Mouse (Mus musculus): ENCODE data around the gene Tbc1d23. TPM values are rescaled to one million over a fixed set of nuclear protein-coding genes. Genes with fewer than 3 reads are reported as not detected.

Tbc1d23 gene
- total and polyA plus RNA-seq, 2 experiments from 2014 or later, result 36.9 to 66.1 TPM

DNA sequence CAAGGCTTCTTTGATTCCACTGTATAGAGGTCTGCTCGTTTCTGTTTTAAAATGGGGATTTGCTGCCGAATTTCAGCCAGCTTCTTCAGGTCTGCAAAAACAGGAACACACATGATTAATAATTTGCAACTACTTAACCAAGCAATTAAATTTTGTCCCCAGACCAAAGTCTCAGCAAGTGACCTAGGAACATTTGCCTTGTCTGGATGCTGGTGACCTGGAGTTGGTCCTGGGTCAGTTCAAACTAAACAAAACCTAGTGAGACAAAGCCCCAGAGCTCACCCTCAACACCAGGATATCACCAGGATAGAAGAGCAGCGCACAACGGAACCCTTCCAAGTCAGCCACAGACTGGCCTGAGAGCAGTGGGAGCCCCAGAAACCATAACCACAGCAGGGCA lies 74.2 kb downstream of the Tbc1d23 start:
- Histone ChIP-seq H3K27me3 (ENCODE audit: insufficient read depth, low read length) (no peaks in the 10 kb centered on the region), H3K9ac (replicated peaks; ENCODE audit: low read length, poor library complexity, severe bottlenecking) (no peak overlapping the region), H3K9me3 (ENCODE audit: low read length) (no peaks in the 10 kb centered on the region), H3K4me1 (ENCODE audit: insufficient read depth, low read length) (no peaks in the 10 kb centered on the region), H3K27ac (ENCODE audit: low read depth, low read length) (no peak overlapping the region), H3K4me3 (ENCODE audit: low read depth, low read length) (no peak overlapping the region), H3K4me2 (ENCODE audit: low read depth, low read length, poor library complexity, severe bottlenecking) (no peak overlapping the region), H3K36me3 (ENCODE audit: insufficient read depth, low read length) (peaks cover 35% of the 10 kb centered on the region)
- TF ChIP-seq CTCF (IDR thresholded peaks at IDR 0.05), result no peak
- DNase-seq (ENCODE audit: low spot score), result no peak
- WGBS, result 90% methylated on average over 4 of the region's 4 CpGs
- no peak for ATAC-seq (ENCODE audit: low FRiP score)

DNA sequence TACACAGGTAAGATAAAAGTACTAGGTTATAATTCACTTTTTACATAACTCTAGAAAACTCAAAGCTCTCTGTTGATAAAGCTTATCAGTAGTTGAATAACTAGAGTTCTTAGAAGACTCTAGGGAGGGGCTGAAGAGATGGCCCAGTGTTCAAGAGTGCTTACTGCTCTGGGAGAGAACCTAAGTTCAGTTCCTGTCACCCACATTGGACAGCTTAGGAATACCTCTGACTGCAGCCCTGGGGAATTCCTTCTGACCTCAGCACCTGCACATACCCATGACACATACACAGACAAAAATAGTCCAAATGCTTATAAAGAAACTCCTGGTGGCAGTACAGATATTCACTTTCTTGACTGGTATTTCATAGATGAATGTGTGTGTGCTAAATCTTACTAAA lies 75.4 kb downstream of the Tbc1d23 start:
- Histone ChIP-seq H3K4me2 (ENCODE audit: low read depth, low read length, poor library complexity, severe bottlenecking) (no peak overlapping the region), H3K9ac (replicated peaks; ENCODE audit: low read length, poor library complexity, severe bottlenecking) (no peak overlapping the region), H3K4me3 (ENCODE audit: low read depth, low read length) (no peak overlapping the region), H3K27me3 (ENCODE audit: insufficient read depth, low read length) (no peaks in the 10 kb centered on the region), H3K36me3 (ENCODE audit: insufficient read depth, low read length) (peaks cover 32% of the 10 kb centered on the region), H3K27ac (ENCODE audit: low read depth, low read length) (no peak overlapping the region), H3K4me1 (ENCODE audit: insufficient read depth, low read length) (no peaks in the 10 kb centered on the region), H3K9me3 (ENCODE audit: low read length) (no peaks in the 10 kb centered on the region)
- DNase-seq (ENCODE audit: low spot score) (no peak), ATAC-seq (ENCODE audit: low FRiP score) (no peak)
- no peak for TF ChIP-seq CTCF (IDR thresholded peaks at IDR 0.05)

DNA sequence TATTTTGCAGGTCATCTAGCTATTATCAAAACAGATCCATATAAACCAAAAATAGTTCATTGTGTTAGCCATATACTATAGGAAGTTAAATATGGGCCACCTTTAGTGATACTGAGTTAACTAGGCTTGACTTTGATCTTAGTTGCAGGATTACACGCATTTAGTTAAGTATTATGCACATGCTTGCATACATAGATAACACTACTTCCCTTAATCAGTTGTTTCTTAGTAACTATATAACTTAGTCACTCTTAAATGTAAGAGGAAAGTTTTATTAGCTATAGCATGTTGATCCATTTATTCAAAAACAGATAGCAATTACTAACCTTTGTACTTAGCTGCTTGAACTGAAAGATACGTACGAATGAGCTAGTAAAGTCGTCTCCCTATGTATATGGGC lies 79.9 kb downstream of the Tbc1d23 start:
- Histone ChIP-seq H3K4me2 (ENCODE audit: low read depth, low read length, poor library complexity, severe bottlenecking) (no peak overlapping the region), H3K4me1 (ENCODE audit: insufficient read depth, low read length) (no peaks in the 10 kb centered on the region), H3K9me3 (ENCODE audit: low read length) (no peaks in the 10 kb centered on the region), H3K27me3 (ENCODE audit: insufficient read depth, low read length) (no peaks in the 10 kb centered on the region), H3K4me3 (ENCODE audit: low read depth, low read length) (no peak overlapping the region), H3K36me3 (ENCODE audit: insufficient read depth, low read length) (peaks cover 32% of the 10 kb centered on the region), H3K9ac (replicated peaks; ENCODE audit: low read length, poor library complexity, severe bottlenecking) (no peak overlapping the region), H3K27ac (ENCODE audit: low read depth, low read length) (no peak overlapping the region)
- ATAC-seq (ENCODE audit: low FRiP score), result no peak
- TF ChIP-seq CTCF (IDR thresholded peaks at IDR 0.05), result no peak
- DNase-seq (ENCODE audit: low spot score), result no peak
- WGBS, result 96% methylated on average over 4 of the region's 4 CpGs

DNA sequence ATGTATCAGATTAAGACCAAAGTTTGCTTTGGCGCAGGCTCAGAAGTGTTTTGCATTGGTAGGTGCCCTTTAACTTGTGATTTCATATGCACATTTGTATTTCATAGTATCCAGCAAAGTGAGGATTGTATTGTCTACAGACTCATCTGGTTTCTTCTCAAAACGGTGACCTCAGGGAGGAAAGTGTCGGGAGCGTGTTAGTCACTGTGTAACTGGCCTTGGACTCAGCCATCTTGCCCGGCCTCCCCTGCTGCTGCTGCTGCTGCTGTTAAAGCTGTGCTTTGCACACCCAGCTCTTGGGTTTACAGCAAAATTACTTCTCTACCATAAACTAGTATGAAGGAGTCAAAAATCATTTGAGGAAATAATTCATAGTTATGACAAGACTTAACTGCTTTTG lies 86.6 kb downstream of the Tbc1d23 start:
- H3K9me3 ChIP-seq (ENCODE audit: low read length), result no peaks in the 10 kb centered on the region
- no peak overlapping the region for H3K9ac ChIP-seq (replicated peaks; ENCODE audit: low read length, poor library complexity, severe bottlenecking)
- no peaks in the 10 kb centered on the region for H3K27me3 ChIP-seq (ENCODE audit: insufficient read depth, low read length)
- no peak overlapping the region for H3K4me2 ChIP-seq (ENCODE audit: low read depth, low read length, poor library complexity, severe bottlenecking)
- ATAC-seq (ENCODE audit: low FRiP score), result no peak
- WGBS, result 95% methylated on average over 5 of the region's 5 CpGs
- no peak for TF ChIP-seq CTCF (IDR thresholded peaks at IDR 0.05)
- H3K27ac ChIP-seq (ENCODE audit: low read depth, low read length), result no peak overlapping the region
- no peak overlapping the region for H3K4me3 ChIP-seq (ENCODE audit: low read depth, low read length)
- H3K36me3 ChIP-seq (ENCODE audit: insufficient read depth, low read length), result peaks cover 27% of the 10 kb centered on the region
- no peaks in the 10 kb centered on the region for H3K4me1 ChIP-seq (ENCODE audit: insufficient read depth, low read length)
- no peak for DNase-seq (ENCODE audit: low spot score)

DNA sequence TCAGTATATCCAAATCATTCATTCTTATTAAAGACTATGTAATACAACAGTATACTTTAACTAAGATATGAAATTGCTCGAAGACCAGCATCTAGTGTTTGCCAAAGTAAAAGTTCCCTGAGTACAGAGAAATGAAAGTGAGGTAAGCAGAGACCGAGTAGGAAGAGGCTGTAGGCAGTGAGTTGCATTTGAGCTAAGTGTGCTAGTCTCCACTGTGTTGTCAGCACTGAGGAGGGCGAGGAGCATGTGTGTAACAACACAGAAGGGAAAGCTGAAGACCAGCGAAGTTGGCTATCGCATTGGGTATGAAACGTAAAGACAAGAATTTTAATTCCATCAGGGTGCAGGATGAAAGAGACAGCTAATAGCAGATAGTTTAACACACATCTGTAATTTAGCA lies 97.7 kb downstream of the Tbc1d23 start:
- Histone ChIP-seq H3K36me3 (ENCODE audit: insufficient read depth, low read length) (peaks cover 11% of the 10 kb centered on the region), H3K27me3 (ENCODE audit: insufficient read depth, low read length) (no peaks in the 10 kb centered on the region), H3K4me1 (ENCODE audit: insufficient read depth, low read length) (0 out of 2 replicates have a peak, but pooled peaks cover 4% of the 10 kb centered on the region), H3K27ac (ENCODE audit: low read depth, low read length) (no peak overlapping the region), H3K9ac (replicated peaks; ENCODE audit: low read length, poor library complexity, severe bottlenecking) (no peak overlapping the region), H3K9me3 (ENCODE audit: low read length) (no peaks in the 10 kb centered on the region), H3K4me3 (ENCODE audit: low read depth, low read length) (no peak overlapping the region), H3K4me2 (ENCODE audit: low read depth, low read length, poor library complexity, severe bottlenecking) (no peak overlapping the region)
- ATAC-seq (ENCODE audit: low FRiP score) (no peak), DNase-seq (ENCODE audit: low spot score) (no peak)
- no peak for TF ChIP-seq CTCF (IDR thresholded peaks at IDR 0.05)
- 92% methylated on average over 6 of the region's 6 CpGs for WGBS

DNA sequence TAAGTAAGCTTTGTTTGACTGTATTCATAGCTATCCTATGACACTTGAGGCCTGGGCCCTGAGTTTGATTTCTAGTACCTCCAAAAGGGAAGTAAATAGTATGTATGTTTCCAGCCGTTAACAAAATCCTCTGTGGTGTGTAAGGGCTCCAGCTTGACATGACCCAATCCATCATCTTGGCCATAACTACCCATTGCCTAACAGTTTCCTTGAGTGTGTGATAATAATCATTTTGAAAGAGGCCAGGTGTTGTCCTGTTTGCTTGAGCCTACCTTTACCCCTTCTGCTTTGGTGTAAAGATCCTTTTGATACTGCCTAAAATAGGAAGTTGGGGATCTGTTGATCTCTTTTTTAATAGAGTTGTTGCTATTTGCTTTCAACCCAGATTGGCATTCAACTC lies 99.0 kb downstream of the Tbc1d23 start:
- no peak overlapping the region for H3K9ac ChIP-seq (replicated peaks; ENCODE audit: low read length, poor library complexity, severe bottlenecking)
- 88% methylated on average over 1 of the region's 1 CpGs for WGBS
- DNase-seq (ENCODE audit: low spot score) (no peak), ATAC-seq (ENCODE audit: low FRiP score) (no peak)
- peaks cover 7% of the 10 kb centered on the region; the same call in 1 of the 2 replicates for H3K36me3 ChIP-seq (ENCODE audit: insufficient read depth, low read length)
- no peak overlapping the region for H3K4me2 ChIP-seq (ENCODE audit: low read depth, low read length, poor library complexity, severe bottlenecking)
- H3K4me3 ChIP-seq (ENCODE audit: low read depth, low read length), result no peak overlapping the region
- H3K27me3 ChIP-seq (ENCODE audit: insufficient read depth, low read length), result no peaks in the 10 kb centered on the region
- H3K4me1 ChIP-seq (ENCODE audit: insufficient read depth, low read length), result 0 out of 2 replicates have a peak, but pooled peaks cover 4% of the 10 kb centered on the region
- H3K27ac ChIP-seq (ENCODE audit: low read depth, low read length), result no peak overlapping the region
- no peaks in the 10 kb centered on the region for H3K9me3 ChIP-seq (ENCODE audit: low read length)
- no peak for TF ChIP-seq CTCF (IDR thresholded peaks at IDR 0.05)
